Mouse (Mus musculus): ENCODE data around the gene Zfp777. TPM values are rescaled to one million over a fixed set of nuclear protein-coding genes. Genes with fewer than 3 reads are reported as not detected.

Zfp777 gene
- polyA plus RNA-seq (2014; fragmentation: Illumina TruSeq; extraction: RNeasy Lipid Tissue Mini Kit (QIAGEN cat#74804); ENCODE audit: low read depth, low replicate concordance) = 3.1 TPM

GRCm38 (mm10) chr6:48048426-48049272, at the start of gene Zfp777:
TSS of gene Zfp777 (minus strand) at chr6:48048911.

GRCm38 (mm10) chr6:48086471-48086878, 37.8 kb upstream of the Zfp777 start, which contains the start of gene Zfp746:
TSS of gene Zfp746 (minus strand) at chr6:48086593.

Other genes starting within 250 kb of the Zfp777 start
- 134 TPM for gene Pdia4, start 235.5 kb downstream of the Zfp777 start, polyA plus RNA-seq (2014; fragmentation: Illumina TruSeq; extraction: RNeasy Lipid Tissue Mini Kit (QIAGEN cat#74804); ENCODE audit: low read depth, low replicate concordance)
- 0.13 TPM for gene Zfp786, start 218.0 kb downstream of the Zfp777 start, polyA plus RNA-seq (2014; fragmentation: Illumina TruSeq; extraction: RNeasy Lipid Tissue Mini Kit (QIAGEN cat#74804); ENCODE audit: low read depth, low replicate concordance)
- gene Zfp398, start 213.2 kb downstream of the Zfp777 start, polyA plus RNA-seq (2014; fragmentation: Illumina TruSeq; extraction: RNeasy Lipid Tissue Mini Kit (QIAGEN cat#74804); ENCODE audit: low read depth, low replicate concordance) = 4.2 TPM
- 0.34 TPM for gene Zfp282, start 171.7 kb downstream of the Zfp777 start, polyA plus RNA-seq (2014; fragmentation: Illumina TruSeq; extraction: RNeasy Lipid Tissue Mini Kit (QIAGEN cat#74804); ENCODE audit: low read depth, low replicate concordance)
- 1.9 TPM for gene Zfp212, start 128.4 kb downstream of the Zfp777 start, polyA plus RNA-seq (2014; fragmentation: Illumina TruSeq; extraction: RNeasy Lipid Tissue Mini Kit (QIAGEN cat#74804); ENCODE audit: low read depth, low replicate concordance)
- gene Zfp956, start 95.5 kb downstream of the Zfp777 start, polyA plus RNA-seq (2014; fragmentation: Illumina TruSeq; extraction: RNeasy Lipid Tissue Mini Kit (QIAGEN cat#74804); ENCODE audit: low read depth, low replicate concordance) = 1.0 TPM
- 5.3 TPM for gene Zfp746, start 37.7 kb upstream of the Zfp777 start, polyA plus RNA-seq (2014; fragmentation: Illumina TruSeq; extraction: RNeasy Lipid Tissue Mini Kit (QIAGEN cat#74804); ENCODE audit: low read depth, low replicate concordance)

All from liver, adult 10 weeks (tissue).